Mouse (Mus musculus) forebrain, embryonic 15.5 days (tissue): ENCODE measurements around the gene Setdb1. TPM values are rescaled to one million over a fixed set of nuclear protein-coding genes. Genes with fewer than 3 reads are reported as not detected.
A peak's percentile ranks its signal among the peaks of the same experiment; 100 is the strongest.

Source experiments
- ATAC-seq: fragments of 200-750 bp; cut with Nextera tagmentation; replicated peaks from 2 replicates; pipeline ENCODE4 v1.8.0; 2017; ENCODE audit warnings: mild to moderate bottlenecking, moderate TSS enrichment, moderate library complexity
- H3K27ac ChIP-seq: fragments of 300-500 bp; sonication (generic); replicated peaks from 2 replicates; pipeline ENCODE4 v1.5.1; 2015; ENCODE audit warnings: mild to moderate bottlenecking, inconsistent platforms
- H3K27me3 ChIP-seq: fragments of 300-500 bp; sonication (generic); 2 replicates; pipeline ENCODE4 v1.6.1; 2015; ENCODE audit warnings: inconsistent platforms
- H3K36me3 ChIP-seq: fragments of 300-500 bp; sonication (generic); 2 replicates; pipeline ENCODE4 v1.6.1; 2015; ENCODE audit warnings: mild to moderate bottlenecking, inconsistent platforms
- H3K4me1 ChIP-seq: fragments of 300-500 bp; sonication (generic); 2 replicates; pipeline ENCODE4 v1.6.1; 2015; ENCODE audit warnings: inconsistent platforms
- H3K4me2 ChIP-seq: fragments of 300-500 bp; sonication (generic); replicated peaks from 2 replicates; pipeline ENCODE4 v1.6.1; 2015; ENCODE audit warnings: mild to moderate bottlenecking, inconsistent platforms
- H3K4me3 ChIP-seq: fragments of 300-500 bp; sonication (generic); 2 replicates; pipeline ENCODE4 v1.5.1; 2015; ENCODE audit warnings: mild to moderate bottlenecking, inconsistent platforms
- H3K9ac ChIP-seq: fragments of 300-500 bp; sonication (generic); replicated peaks from 2 replicates; pipeline ENCODE4 v1.6.1; 2015; ENCODE audit warnings: mild to moderate bottlenecking, inconsistent platforms
- H3K9me3 ChIP-seq: fragments of 300-500 bp; sonication (generic); 2 replicates; pipeline ENCODE4 v1.6.1; 2016; ENCODE audit warnings: inconsistent platforms
- WGBS: fragments of 180-500 bp; shearing (Covaris S2); methylation state at CpG from one replicate; pipeline ENCODE4 v1.1.7; 2015; ENCODE audit warnings: mixed read lengths; 5-methylcytosine and 5-hydroxymethylcytosine counted together
- polyA plus RNA-seq: library from polyadenylated mRNA; unstranded; fragments of >200 nt; fragmentation: Nextera tagmentation; extraction: Ambion mirVana; gene quantifications from 2 replicates; pipeline ENCODE4 v1.2.1, GENCODE M21; 2015

Gene Setdb1
- polyA plus RNA-seq, 1 experiment from 2014 or later, result 45.2 TPM

GRCm38 (mm10) chr3:95285390-95285789 is 71.6 kb downstream of the Setdb1 start:
- no peaks in the 10 kb centered on the region for H3K27me3 ChIP-seq
- ATAC-seq, result no peak
- WGBS, result 91% methylated on average over 5 of the region's 5 CpGs
- no peak overlapping the region for H3K4me2 ChIP-seq
- H3K36me3 ChIP-seq, result peaks cover 12% of the 10 kb centered on the region
- no peak overlapping the region for H3K9ac ChIP-seq
- no peak overlapping the region for H3K27ac ChIP-seq
- H3K9me3 ChIP-seq, result no peaks in the 10 kb centered on the region
- no peak overlapping the region for H3K4me3 ChIP-seq
- peaks cover 34% of the 10 kb centered on the region for H3K4me1 ChIP-seq

DNA sequence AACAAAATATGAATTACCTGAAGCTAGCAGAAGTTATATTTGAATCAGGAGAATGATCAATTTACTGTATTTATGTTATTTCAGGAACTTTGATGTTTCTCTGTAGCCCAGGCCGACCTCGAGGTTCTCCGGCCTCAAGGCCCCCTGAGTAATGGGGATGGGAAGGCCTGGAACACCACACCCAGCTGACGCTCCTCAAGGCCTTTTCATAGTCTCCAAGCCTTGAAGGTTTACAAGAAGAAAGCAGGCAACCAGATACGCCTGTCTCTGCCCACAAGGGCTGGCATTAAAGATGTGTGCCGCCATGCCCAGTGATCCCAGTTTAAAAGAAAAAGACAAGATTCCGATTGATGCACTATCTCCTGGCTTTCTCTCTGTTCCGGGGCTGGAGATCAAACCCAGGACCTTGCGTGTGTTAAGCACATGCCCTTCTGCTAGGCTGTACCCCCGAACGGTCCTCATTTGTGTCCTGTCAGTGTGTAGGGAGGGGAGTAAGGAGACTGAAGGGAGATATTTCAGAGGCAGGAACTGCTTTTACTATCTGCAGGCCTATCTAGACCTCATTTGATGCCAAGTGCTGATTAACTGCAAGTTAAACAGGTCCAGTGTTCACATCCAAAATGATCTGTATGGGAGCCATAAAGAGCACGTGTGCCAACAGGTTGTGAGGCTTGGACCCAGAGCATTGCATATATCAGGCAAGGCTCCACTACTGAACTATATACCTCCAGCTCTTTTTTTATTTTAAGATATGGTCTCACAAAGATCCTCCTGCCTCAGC is 72.3 kb downstream of the Setdb1 start:
- 91% methylated on average over 12 of the region's 12 CpGs for WGBS
- no peak overlapping the region; the same call in 1 of the 2 replicates for H3K9ac ChIP-seq
- no peak for ATAC-seq

GRCm38 (mm10) chr3:95284062-95284461 is 72.9 kb downstream of the Setdb1 start:
- Histone ChIP-seq H3K9ac (peak overlapping the region; percentile 73), H3K4me2 (peak overlapping the region; percentile 76), H3K36me3 (peaks cover 8% of the 10 kb centered on the region), H3K4me1 (peaks cover 39% of the 10 kb centered on the region), H3K27ac (peak overlapping the region; percentile 96), H3K4me3 (peak overlapping the region; percentile 67), H3K9me3 (no peaks in the 10 kb centered on the region), H3K27me3 (no peaks in the 10 kb centered on the region)
- ATAC-seq, result no peak
- WGBS, result 28% methylated on average over 1 of the region's 1 CpGs

More for the DNA sequence above, 72.3 kb downstream of the Setdb1 start:
- peak overlapping the region; percentile 76 for H3K4me2 ChIP-seq
- peak overlapping the region; percentile 67 for H3K4me3 ChIP-seq
- no peaks in the 10 kb centered on the region for H3K27me3 ChIP-seq
- peaks cover 8% of the 10 kb centered on the region for H3K36me3 ChIP-seq
- no peak overlapping the region for H3K27ac ChIP-seq
- peaks cover 36% of the 10 kb centered on the region for H3K4me1 ChIP-seq
- no peaks in the 10 kb centered on the region for H3K9me3 ChIP-seq

- peak overlapping the region; percentile 73 for H3K9ac ChIP-seq
- H3K4me1 ChIP-seq, result peaks cover 39% of the 10 kb centered on the region
- H3K36me3 ChIP-seq, result peaks cover 8% of the 10 kb centered on the region
- peak overlapping the region; percentile 76 for H3K4me2 ChIP-seq
- peak overlapping the region; percentile 67 for H3K4me3 ChIP-seq
- H3K9me3 ChIP-seq, result no peaks in the 10 kb centered on the region
- H3K27ac ChIP-seq, result peak overlapping the region; percentile 96
- ATAC-seq, result no peak
- no peaks in the 10 kb centered on the region for H3K27me3 ChIP-seq
- 3% methylated on average over 7 of the region's 7 CpGs for WGBS
Measured at GRCm38 (mm10) chr3:95283589-95283941, 73.4 kb downstream of the Setdb1 start.

DNA sequence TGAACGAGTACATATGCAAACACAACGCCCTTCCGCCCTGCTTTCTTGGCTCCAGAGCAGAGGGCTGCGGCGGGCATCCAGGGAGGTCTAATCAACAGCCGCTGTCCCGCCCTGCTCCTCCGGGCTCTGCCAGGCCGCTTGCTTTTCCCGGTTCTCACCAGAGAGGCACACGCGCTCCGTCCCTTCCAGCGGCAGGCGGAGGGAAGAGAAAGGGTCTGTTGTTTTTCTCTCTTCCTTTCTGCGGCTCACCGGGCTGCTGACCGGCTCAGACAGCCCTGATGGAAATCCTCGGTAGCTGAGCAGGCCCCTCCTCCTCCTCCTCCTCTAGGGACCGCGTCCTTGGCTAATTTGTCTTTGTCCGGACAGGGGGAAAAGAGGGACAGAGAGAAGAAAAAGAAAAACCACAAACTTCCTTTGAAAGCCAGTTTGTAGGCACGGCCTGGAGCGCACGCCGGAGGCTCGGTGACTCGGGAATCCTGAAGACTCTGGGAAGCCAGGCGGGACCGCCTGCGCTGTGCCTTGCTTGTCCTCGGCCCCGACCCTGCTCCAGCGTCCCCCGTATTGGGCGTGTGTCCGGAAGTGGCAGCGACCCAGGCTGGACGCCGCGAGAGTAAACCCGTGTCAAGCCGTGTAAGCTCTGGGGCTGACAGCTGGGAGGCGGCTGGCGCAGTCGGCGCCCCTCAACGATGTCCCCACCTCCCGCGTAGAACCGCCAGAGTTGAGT is 74.0 kb downstream of the Setdb1 start:
- Histone ChIP-seq H3K4me2 (peak overlapping the region; percentile 76), H3K9ac (peak overlapping the region; percentile 73), H3K27me3 (no peaks in the 10 kb centered on the region), H3K27ac (peak overlapping the region; percentile 96), H3K9me3 (no peaks in the 10 kb centered on the region), H3K36me3 (peaks cover 6% of the 10 kb centered on the region), H3K4me3 (peak overlapping the region; percentile 67), H3K4me1 (peaks cover 39% of the 10 kb centered on the region)
- under 1% methylated on average over 49 of the region's 51 CpGs for WGBS
- ATAC-seq, result peak; percentile 64

DNA sequence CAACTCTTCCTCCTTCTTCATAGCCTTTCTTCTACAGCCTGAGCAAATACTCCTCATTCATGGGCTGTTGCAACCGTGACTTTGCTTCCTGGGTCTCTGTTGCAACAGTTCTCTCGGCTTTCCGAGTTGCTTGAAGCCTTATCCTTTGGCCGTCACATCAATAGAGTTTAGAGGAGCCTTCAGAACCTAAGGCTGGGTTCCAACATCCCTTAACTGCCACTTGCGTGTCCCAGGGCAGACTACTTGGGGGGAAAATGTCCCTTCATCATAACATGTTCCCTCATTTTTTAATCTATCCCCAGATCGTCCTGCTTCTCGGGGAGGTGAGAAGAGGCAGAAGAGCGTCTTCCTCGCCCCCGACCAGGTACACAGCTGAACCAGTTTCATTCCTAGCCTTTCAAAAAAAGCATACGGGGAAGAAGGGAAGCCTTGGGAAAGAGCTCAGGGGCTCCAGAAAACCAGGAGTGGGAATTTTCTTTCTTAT is 74.6 kb downstream of the Setdb1 start:
- H3K9me3 ChIP-seq, result no peaks in the 10 kb centered on the region
- peak overlapping the region; percentile 76 for H3K4me2 ChIP-seq
- under 1% methylated on average over 11 of the region's 11 CpGs for WGBS
- peak; percentile 11; the same call in 1 of the 2 replicates for ATAC-seq
- H3K4me1 ChIP-seq, result peaks cover 39% of the 10 kb centered on the region
- peak overlapping the region; percentile 96 for H3K27ac ChIP-seq
- H3K4me3 ChIP-seq, result peak overlapping the region; percentile 67
- H3K9ac ChIP-seq, result peak overlapping the region; percentile 73
- no peaks in the 10 kb centered on the region for H3K27me3 ChIP-seq
- no peaks in the 10 kb centered on the region for H3K36me3 ChIP-seq

GRCm38 (mm10) chr3:95281216-95282126 is 75.5 kb downstream of the Setdb1 start, which contains the start of the genes Mindy1 and Prune1:
TSS of gene Mindy1 (plus strand) at chr3:95281345.
TSS of gene Prune1 (minus strand) at chr3:95282076.
- Histone ChIP-seq H3K9ac (peak within 1 kb of the TSS; percentile 87), H3K4me3 (peak within 1 kb of the TSS; percentile 67), H3K4me1 (peaks cover 39% of the 10 kb centered on the region), H3K27ac (peak within 1 kb of the TSS; percentile 96), H3K4me2 (peak within 1 kb of the TSS; percentile 76), H3K9me3 (no peaks in the 10 kb centered on the region), H3K36me3 (no peaks in the 10 kb centered on the region), H3K27me3 (no peaks in the 10 kb centered on the region)
- peak; percentile 94 for ATAC-seq
- under 1% methylated on average over 53 of the region's 53 CpGs for WGBS

- Histone ChIP-seq H3K4me3 (peak overlapping the region; percentile 67), H3K27ac (peak overlapping the region; percentile 96)
- 20% methylated on average over 8 of the region's 8 CpGs for WGBS
Measured at GRCm38 (mm10) chr3:95280747-95281146, 76.3 kb downstream of the Setdb1 start.

GRCm38 (mm10) chr3:95277149-95277551 is 79.9 kb downstream of the Setdb1 start:
- Histone ChIP-seq H3K9me3 (no peaks in the 10 kb centered on the region), H3K4me3 (no peak overlapping the region), H3K4me2 (no peak overlapping the region), H3K27ac (no peak overlapping the region), H3K4me1 (peaks cover 18% of the 10 kb centered on the region), H3K27me3 (no peaks in the 10 kb centered on the region), H3K36me3 (no peaks in the 10 kb centered on the region), H3K9ac (no peak overlapping the region)
- WGBS, result 86% methylated on average over 1 of the region's 1 CpGs
- no peak for ATAC-seq

More at GRCm38 (mm10) chr3:95280747-95281146, 76.3 kb downstream of the Setdb1 start:
- H3K9ac ChIP-seq, result peak overlapping the region; percentile 87
- peaks cover 39% of the 10 kb centered on the region for H3K4me1 ChIP-seq
- H3K27me3 ChIP-seq, result no peaks in the 10 kb centered on the region
- H3K36me3 ChIP-seq, result no peaks in the 10 kb centered on the region
- no peaks in the 10 kb centered on the region for H3K9me3 ChIP-seq
- H3K4me2 ChIP-seq, result peak overlapping the region; percentile 76
- no peak for ATAC-seq

DNA sequence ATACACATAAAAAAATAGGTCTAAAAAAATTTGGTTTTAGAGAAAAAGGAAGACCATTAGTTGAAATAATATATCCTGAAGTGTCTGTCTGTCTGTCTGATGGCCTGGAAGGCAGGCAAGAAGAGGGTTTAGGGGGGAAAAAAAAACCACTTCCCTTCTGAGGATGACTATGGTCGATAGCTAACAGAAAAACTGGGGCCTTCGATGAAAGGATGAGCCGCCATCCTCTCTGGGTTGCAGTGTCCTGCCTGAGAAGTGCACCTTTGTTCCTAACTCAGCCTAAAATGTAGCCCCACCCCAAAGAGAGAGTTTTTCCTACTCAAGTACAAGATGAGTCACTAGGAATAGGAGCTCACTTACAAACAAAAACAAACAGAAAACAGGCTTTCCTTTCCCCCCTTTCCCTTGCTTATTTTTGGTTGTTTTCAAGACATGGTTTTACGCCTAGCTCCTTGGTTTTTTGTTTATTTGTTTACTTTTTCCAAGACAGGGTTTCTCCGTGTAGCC is 80.5 kb downstream of the Setdb1 start:
- no peaks in the 10 kb centered on the region for H3K9me3 ChIP-seq
- WGBS, result 85% methylated on average over 5 of the region's 5 CpGs

GRCm38 (mm10) chr3:95275161-95275560 is 81.8 kb downstream of the Setdb1 start:
- no peak overlapping the region for H3K4me2 ChIP-seq

More for the DNA sequence above, 80.5 kb downstream of the Setdb1 start:
- H3K27ac ChIP-seq, result no peak overlapping the region
- H3K9ac ChIP-seq, result no peak overlapping the region
- H3K36me3 ChIP-seq, result no peaks in the 10 kb centered on the region
- no peak overlapping the region for H3K4me2 ChIP-seq
- H3K27me3 ChIP-seq, result no peaks in the 10 kb centered on the region
- ATAC-seq, result no peak
- no peak overlapping the region for H3K4me3 ChIP-seq
- peaks cover 14% of the 10 kb centered on the region for H3K4me1 ChIP-seq

More at GRCm38 (mm10) chr3:95275161-95275560, 81.8 kb downstream of the Setdb1 start:
- Histone ChIP-seq H3K9me3 (no peaks in the 10 kb centered on the region), H3K4me3 (no peak overlapping the region), H3K27me3 (no peaks in the 10 kb centered on the region), H3K9ac (no peak overlapping the region), H3K36me3 (no peaks in the 10 kb centered on the region), H3K4me1 (0 out of 2 replicates have a peak, but pooled peaks cover 4% of the 10 kb centered on the region), H3K27ac (no peak overlapping the region)
- WGBS, result 81% methylated on average over 6 of the region's 6 CpGs
- no peak for ATAC-seq
